In genomic region chr9:77603965-77604509, GRCm38 (mm10) we compare ENCODE assay signal across 31 mouse cellular contexts. TPM values are rescaled to one million over a fixed set of nuclear protein-coding genes. Genes with fewer than 3 reads are reported as not detected.
DNase-seq lines count a peak whose midpoint lies in the region; ATAC-seq and TF ChIP-seq lines count a peak whose summit lies in the region.
"Had no signal": no experiment of that assay in that cellular context is flagged by ENCODE, and none has a peak within 500 bp of the region (broad histone marks: within the 10 kb centered on the region; RNA-seq: fewer than 3 reads in every experiment).

No protein-coding gene starts in this region.

- ATAC-seq in intestine, embryonic 14.5 days (replicated peaks; ENCODE audit: low FRiP score, low TSS enrichment, low read depth), result peak; percentile 64
- no peak for ATAC-seq in intestine, postnatal 0 days
- ATAC-seq in intestine, embryonic 15.5 days, result peak; percentile 47
- ATAC-seq in limb, embryonic 15.5 days (ENCODE audit: insufficient number of reproducible peaks, low FRiP score, low TSS enrichment, low read depth), result peak; percentile 76
- ATAC-seq in megakaryocyte progenitor cell, adult 5-6 weeks (replicated peaks; ENCODE audit: poor library complexity), result no peak
- ATAC-seq: forebrain, embryonic 13.5 days; forebrain, embryonic 16.5 days; hindbrain, postnatal 0 days had no signal

- no peaks in the 10 kb centered on the region for H3K36me3 ChIP-seq in intestine, embryonic 14.5 days (ENCODE audit: control insufficient read depth, insufficient read depth, low read length)
- H3K36me3 ChIP-seq in intestine, postnatal 0 days (ENCODE audit: control insufficient read depth, insufficient read depth), result no peaks in the 10 kb centered on the region
- H3K36me3 ChIP-seq in intestine, embryonic 15.5 days, result no peaks in the 10 kb centered on the region
- no peaks in the 10 kb centered on the region for H3K36me3 ChIP-seq in limb, embryonic 15.5 days
- H3K36me3 ChIP-seq: embryonic facial prominence, embryonic 15.5 days; G1E; heart, embryonic 10.5 days; heart, embryonic 13.5 days had no signal

- no peaks in the 10 kb centered on the region for H3K9me3 ChIP-seq in intestine, embryonic 14.5 days (ENCODE audit: control insufficient read depth, low read length)
- H3K9me3 ChIP-seq in intestine, postnatal 0 days (ENCODE audit: control insufficient read depth), result no peaks in the 10 kb centered on the region
- H3K9me3 ChIP-seq in intestine, embryonic 15.5 days, result no peaks in the 10 kb centered on the region
- H3K9me3 ChIP-seq in limb, embryonic 15.5 days, result no peaks in the 10 kb centered on the region
- H3K9me3 ChIP-seq: embryonic facial prominence, embryonic 15.5 days; forebrain, embryonic 13.5 days; G1E; heart, embryonic 10.5 days; heart, embryonic 13.5 days had no signal

- no peak for DNase-seq in intestine, embryonic 14.5 days (ENCODE audit: low spot score)
- DNase-seq in Muller cell, postnatal 12 days (ENCODE audit: inconsistent ontology term), result peak; percentile 49
- no peak for DNase-seq in adrenal gland, adult 18-20 months (ENCODE audit: low spot score in 2 of 2)
- DNase-seq: adrenal gland, adult 8-10 months; adrenal gland, postnatal 25 days; B cell, adult 2 months; cerebellum, adult 11-12 months; cerebellum, adult 8-10 months; cerebellum, postnatal 10 days; cerebellum, postnatal 36 days; embryo, embryonic 11 days; gastrocnemius, postnatal 10 days; gastrocnemius, postnatal 36 days; heart, adult 2 months; heart, postnatal 14 days; heart, postnatal 4 days had no signal

- H3K27ac ChIP-seq in intestine, embryonic 14.5 days (ENCODE audit: low read depth), result no peak overlapping the region
- no peak overlapping the region for H3K27ac ChIP-seq in intestine, postnatal 0 days (ENCODE audit: low read depth, low read length)
- no peak overlapping the region for H3K27ac ChIP-seq in intestine, embryonic 15.5 days
- H3K27ac ChIP-seq in limb, embryonic 15.5 days, result no peak overlapping the region
- H3K27ac ChIP-seq: embryonic facial prominence, embryonic 15.5 days; forebrain, embryonic 13.5 days; heart, adult 2 months; heart, embryonic 10.5 days; heart, embryonic 13.5 days; hindbrain, embryonic 14.5 days; hindbrain, postnatal 0 days had no signal

- no peaks in the 10 kb centered on the region for H3K27me3 ChIP-seq in intestine, embryonic 14.5 days (replicated peaks; ENCODE audit: control insufficient read depth, insufficient read depth, low read length)
- H3K27me3 ChIP-seq in intestine, postnatal 0 days (replicated peaks; ENCODE audit: control insufficient read depth, insufficient read depth, low read length), result no peaks in the 10 kb centered on the region
- H3K27me3 ChIP-seq in intestine, embryonic 15.5 days (replicated peaks), result no peaks in the 10 kb centered on the region
- H3K27me3 ChIP-seq in limb, embryonic 15.5 days, result no peaks in the 10 kb centered on the region
- H3K27me3 ChIP-seq: CH12.LX; embryonic facial prominence, embryonic 15.5 days; forebrain, embryonic 13.5 days; heart, embryonic 13.5 days had no signal

- H3K9ac ChIP-seq in intestine, embryonic 14.5 days (ENCODE audit: low read length), result no peak overlapping the region
- H3K9ac ChIP-seq in intestine, postnatal 0 days (ENCODE audit: low read depth, low read length), result no peak overlapping the region
- H3K9ac ChIP-seq in intestine, embryonic 15.5 days, result no peak overlapping the region
- no peak overlapping the region for H3K9ac ChIP-seq in limb, embryonic 15.5 days
- H3K9ac ChIP-seq: embryonic facial prominence, embryonic 15.5 days; forebrain, embryonic 13.5 days; heart, embryonic 13.5 days; hindbrain, embryonic 14.5 days had no signal

- H3K4me2 ChIP-seq in intestine, embryonic 14.5 days (ENCODE audit: low read length), result no peak overlapping the region
- H3K4me2 ChIP-seq in intestine, postnatal 0 days (replicated peaks; ENCODE audit: low read depth), result no peak overlapping the region
- H3K4me2 ChIP-seq in intestine, embryonic 15.5 days (replicated peaks), result no peak overlapping the region
- no peak overlapping the region for H3K4me2 ChIP-seq in limb, embryonic 15.5 days
- H3K4me2 ChIP-seq: embryonic facial prominence, embryonic 15.5 days; forebrain, embryonic 13.5 days; heart, embryonic 13.5 days; hindbrain, embryonic 14.5 days had no signal

- TF ChIP-seq CTCF in intestine, postnatal 0 days (IDR thresholded peaks at IDR 0.05; ENCODE audit: low read depth), result no peak

- WGBS in intestine, embryonic 14.5 days, result 69% methylated on average over 1 of the region's 1 CpGs
- 81% methylated on average over 1 of the region's 1 CpGs for WGBS in intestine, postnatal 0 days
- 70% methylated on average over 1 of the region's 1 CpGs for WGBS in intestine, embryonic 15.5 days
- 47% methylated on average over 1 of the region's 1 CpGs for WGBS in limb, embryonic 15.5 days

- H3K4me3 ChIP-seq in intestine, embryonic 14.5 days (ENCODE audit: low read depth, low read length), result no peak overlapping the region
- no peak overlapping the region for H3K4me3 ChIP-seq in intestine, postnatal 0 days (ENCODE audit: low read depth, low read length)
- no peak overlapping the region for H3K4me3 ChIP-seq in intestine, embryonic 15.5 days (replicated peaks)
- H3K4me3 ChIP-seq in limb, embryonic 15.5 days, result no peak overlapping the region
- H3K4me3 ChIP-seq: embryonic facial prominence, embryonic 15.5 days; erythroblast, embryonic 14.5 days; forebrain, embryonic 13.5 days; heart, adult 2 months; heart, embryonic 10.5 days; heart, embryonic 13.5 days had no signal

- no peaks in the 10 kb centered on the region for H3K4me1 ChIP-seq in intestine, embryonic 14.5 days (replicated peaks; ENCODE audit: control insufficient read depth, insufficient read depth, low read length)
- H3K4me1 ChIP-seq in intestine, postnatal 0 days (replicated peaks; ENCODE audit: control insufficient read depth, insufficient read depth, low read length), result no peaks in the 10 kb centered on the region
- no peaks in the 10 kb centered on the region for H3K4me1 ChIP-seq in intestine, embryonic 15.5 days (replicated peaks)
- no peaks in the 10 kb centered on the region for H3K4me1 ChIP-seq in limb, embryonic 15.5 days
- H3K4me1 ChIP-seq: embryonic facial prominence, embryonic 15.5 days had no signal

RNA-seq across cellular contexts. Expression of gene Klhl31, which starts 32.3 kb away (rescaled TPM):
- polyA plus RNA-seq in intestine, embryonic 14.5 days (2014; fragmentation: Nextera tagmentation; extraction: Ambion mirVana), result 0.09 TPM in 1 of 2 replicates, not detected in the other
- polyA plus RNA-seq in intestine, postnatal 0 days (2015; fragmentation: Nextera tagmentation; extraction: Ambion mirVana), result 0.03 TPM in 1 of 2 replicates, not detected in the other
- polyA plus RNA-seq in intestine, embryonic 15.5 days (2015; fragmentation: Nextera tagmentation; extraction: Ambion mirVana), result 0.08 and 0.29 TPM in 2 replicates
- 10.3 and 30.3 TPM in 2 replicates for polyA plus RNA-seq in limb, embryonic 15.5 days (2015; fragmentation: Nextera tagmentation; extraction: Ambion mirVana)
- total RNA-seq in adrenal gland, adult 18-20 months (2021), result under 1 TPM in 1 of 2 experiments, not detected in 1; 0.38 TPM
- total RNA-seq in megakaryocyte progenitor cell, adult 5-6 weeks (2015), result not detected in 2 replicates
- total RNA-seq in megakaryocyte progenitor cell, adult 5-6 weeks (2017), result not detected in 2 replicates
- total RNA-seq: CH12.LX; granulocyte monocyte progenitor cell, adult 5-6 weeks had no signal
- polyA plus RNA-seq: erythroblast, embryonic 14.5 days; G1E had no signal

RNA-seq across cellular contexts. Expression of gene Lrrc1, which starts 59.4 kb away (rescaled TPM):
- polyA plus RNA-seq in intestine, embryonic 14.5 days (2014; fragmentation: Nextera tagmentation; extraction: Ambion mirVana), result 14.2 and 14.6 TPM in 2 replicates
- 21.6 and 22.3 TPM in 2 replicates for polyA plus RNA-seq in intestine, postnatal 0 days (2015; fragmentation: Nextera tagmentation; extraction: Ambion mirVana)
- 14.1 and 16.1 TPM in 2 replicates for polyA plus RNA-seq in intestine, embryonic 15.5 days (2015; fragmentation: Nextera tagmentation; extraction: Ambion mirVana)
- polyA plus RNA-seq in limb, embryonic 15.5 days (2015; fragmentation: Nextera tagmentation; extraction: Ambion mirVana), result 14.8 and 17.0 TPM in 2 replicates
- total RNA-seq in adrenal gland, adult 18-20 months (2021), result 1 to 10 TPM; 7.5 to 7.9 TPM
- total RNA-seq in megakaryocyte progenitor cell, adult 5-6 weeks (2015), result 9.1 and 10.2 TPM in 2 replicates
- total RNA-seq in megakaryocyte progenitor cell, adult 5-6 weeks (2017), result 13.8 and 17.2 TPM in 2 replicates
- polyA plus RNA-seq: G1E had no signal

Comparison
In these comparisons a context has a peak if more than half of its experiments do, and no peak if none do; other contexts are left out.
1. ATAC-seq: peak in intestine, embryonic 14.5 days (single experiment), intestine, embryonic 15.5 days (single experiment) and limb, embryonic 15.5 days (single experiment); none in intestine, postnatal 0 days (single experiment) and megakaryocyte progenitor cell, adult 5-6 weeks (single experiment).